Mouse (Mus musculus) hindbrain, embryonic 10.5 days (tissue): ENCODE results near the gene Ptpn6. TPM values are rescaled to one million over a fixed set of nuclear protein-coding genes. Genes with fewer than 3 reads are reported as not detected.
"Not testable (repeated sequence)": the region's sequence is repeated elsewhere in the genome, so short reads cannot be mapped to it uniquely, and the experiment has no call there.

Experiments used
- DNase-seq: peaks from one replicate; pipeline ENCODE4 v3.0.0-alpha.2; 2017; ENCODE audit warnings: low spot score
- H3K27ac ChIP-seq: fragments of 300-500 bp; sonication (generic); 2 replicates; pipeline ENCODE4 v1.5.1; 2016; ENCODE audit warnings: mild to moderate bottlenecking, moderate library complexity
- H3K27me3 ChIP-seq: fragments of 300-500 bp; sonication (generic); 2 replicates; pipeline ENCODE4 v1.6.1; 2016; ENCODE audit warnings: mild to moderate bottlenecking; ENCODE audit not compliant: poor library complexity, insufficient read depth, severe bottlenecking
- H3K36me3 ChIP-seq: fragments of 300-500 bp; sonication (generic); 2 replicates; pipeline ENCODE4 v1.6.1; 2016; ENCODE audit warnings: mild to moderate bottlenecking, moderate library complexity
- H3K4me1 ChIP-seq: fragments of 300-500 bp; sonication (generic); replicated peaks from 2 replicates; pipeline ENCODE4 v1.6.1; 2016; ENCODE audit warnings: mild to moderate bottlenecking
- H3K4me3 ChIP-seq: fragments of 300-500 bp; sonication (generic); 2 replicates; pipeline ENCODE4 v1.5.1; 2016; ENCODE audit warnings: mild to moderate bottlenecking, moderate library complexity
- H3K9me3 ChIP-seq: fragments of 300-500 bp; sonication (generic); 2 replicates; pipeline ENCODE4 v1.6.1; 2016; ENCODE audit warnings: mild to moderate bottlenecking, moderate library complexity
- WGBS: fragments of 180-500 bp; shearing (Covaris S2); methylation state at CpG from one replicate; pipeline ENCODE4 v1.1.7; 2016; 5-methylcytosine and 5-hydroxymethylcytosine counted together
- polyA plus RNA-seq: library from polyadenylated mRNA; unstranded; fragments of >200 nt; fragmentation: Nextera tagmentation; extraction: Ambion mirVana; gene quantifications from 2 replicates; pipeline ENCODE4 v1.2.1, GENCODE M21; 2016

The Ptpn6 gene
- polyA plus RNA-seq, 1 experiment from 2014 or later = 8.2 TPM

DNA sequence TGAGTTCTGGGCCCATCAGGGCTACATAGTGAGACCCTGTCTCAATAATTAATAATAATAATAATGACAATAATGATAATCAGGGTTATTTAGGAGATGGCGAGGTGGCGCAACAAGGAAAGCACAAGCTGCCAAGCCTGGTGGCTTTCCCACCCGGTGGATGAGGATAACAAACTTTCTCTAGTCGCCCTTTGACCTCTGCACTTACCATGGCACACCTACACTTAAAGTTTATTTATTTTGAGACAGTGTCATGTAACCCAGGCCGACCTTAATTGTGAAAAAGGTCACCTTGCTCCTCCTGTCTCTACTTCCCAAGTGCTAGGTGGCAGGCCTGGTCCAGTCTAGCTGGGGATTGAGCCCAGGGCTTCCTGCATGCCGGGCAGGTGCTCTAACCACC is 39.8 kb downstream of the Ptpn6 start:
- Histone ChIP-seq H3K27me3 (no peaks in the 10 kb centered on the region), H3K27ac (no peak overlapping the region), H3K9me3 (no peaks in the 10 kb centered on the region), H3K4me1 (peaks cover 15% of the 10 kb centered on the region), H3K4me3 (no peak overlapping the region), H3K36me3 (peaks cover 64% of the 10 kb centered on the region)
- no peak for DNase-seq
- WGBS = 83% methylated on average over 6 of the region's 6 CpGs

- H3K36me3 ChIP-seq = peaks cover 42% of the 10 kb centered on the region
- no peak for DNase-seq
- peaks cover 15% of the 10 kb centered on the region for H3K4me1 ChIP-seq
- H3K27me3 ChIP-seq = no peaks in the 10 kb centered on the region
- H3K9me3 ChIP-seq = no peaks in the 10 kb centered on the region
- no peak overlapping the region for H3K4me3 ChIP-seq
- H3K27ac ChIP-seq = no peak overlapping the region
- 92% methylated on average over 7 of the region's 7 CpGs for WGBS
These were observed 41.9 kb downstream of the Ptpn6 start for GRCm38 (mm10) chr6:124696441-124697150.

DNA sequence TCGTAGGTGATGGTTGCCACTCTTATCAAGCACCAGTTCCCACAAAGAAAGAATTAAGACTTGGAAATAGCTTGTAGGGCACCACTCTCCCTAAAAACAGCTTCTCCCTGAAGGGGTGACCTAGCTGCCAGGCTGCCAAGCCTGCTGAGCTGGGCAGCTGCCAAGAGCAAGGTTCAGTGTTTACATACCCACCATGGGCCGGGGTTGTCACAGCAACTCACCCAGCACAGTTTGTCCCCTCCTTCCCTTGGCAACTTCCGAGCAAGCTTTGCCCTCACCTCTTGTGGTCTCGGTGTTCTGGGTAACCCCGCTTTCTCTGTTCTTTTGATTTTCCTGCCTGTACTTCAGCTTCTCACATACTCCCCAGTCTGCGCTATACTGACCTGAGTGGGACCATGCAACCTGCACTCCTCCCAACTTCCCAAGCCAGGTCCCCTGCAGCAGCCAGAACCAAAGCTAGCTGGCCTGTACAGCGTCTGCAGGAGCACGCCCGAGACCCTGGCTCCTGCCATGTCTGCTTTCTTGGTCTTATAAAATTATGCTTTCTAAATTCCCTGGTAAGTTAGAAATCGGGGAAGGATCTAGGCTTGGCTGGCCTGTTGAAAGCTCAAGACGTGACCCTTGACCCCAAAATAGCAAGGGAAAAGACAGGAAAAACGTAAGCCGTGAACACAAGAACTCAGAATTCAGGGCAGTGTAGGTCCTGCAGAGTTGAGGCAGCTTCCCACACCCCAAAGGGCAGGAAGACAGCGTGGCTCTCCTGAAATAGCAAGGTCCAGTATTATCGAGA is 44.2 kb downstream of the Ptpn6 start:
- Histone ChIP-seq H3K27ac (no peak overlapping the region; the same call in 1 of the 2 replicates), H3K27me3 (no peaks in the 10 kb centered on the region), H3K4me3 (no peak overlapping the region), H3K9me3 (no peaks in the 10 kb centered on the region), H3K36me3 (peaks cover 20% of the 10 kb centered on the region), H3K4me1 (peaks cover 15% of the 10 kb centered on the region)
- no peak for DNase-seq
- 79% methylated on average over 15 of the region's 15 CpGs for WGBS

DNA sequence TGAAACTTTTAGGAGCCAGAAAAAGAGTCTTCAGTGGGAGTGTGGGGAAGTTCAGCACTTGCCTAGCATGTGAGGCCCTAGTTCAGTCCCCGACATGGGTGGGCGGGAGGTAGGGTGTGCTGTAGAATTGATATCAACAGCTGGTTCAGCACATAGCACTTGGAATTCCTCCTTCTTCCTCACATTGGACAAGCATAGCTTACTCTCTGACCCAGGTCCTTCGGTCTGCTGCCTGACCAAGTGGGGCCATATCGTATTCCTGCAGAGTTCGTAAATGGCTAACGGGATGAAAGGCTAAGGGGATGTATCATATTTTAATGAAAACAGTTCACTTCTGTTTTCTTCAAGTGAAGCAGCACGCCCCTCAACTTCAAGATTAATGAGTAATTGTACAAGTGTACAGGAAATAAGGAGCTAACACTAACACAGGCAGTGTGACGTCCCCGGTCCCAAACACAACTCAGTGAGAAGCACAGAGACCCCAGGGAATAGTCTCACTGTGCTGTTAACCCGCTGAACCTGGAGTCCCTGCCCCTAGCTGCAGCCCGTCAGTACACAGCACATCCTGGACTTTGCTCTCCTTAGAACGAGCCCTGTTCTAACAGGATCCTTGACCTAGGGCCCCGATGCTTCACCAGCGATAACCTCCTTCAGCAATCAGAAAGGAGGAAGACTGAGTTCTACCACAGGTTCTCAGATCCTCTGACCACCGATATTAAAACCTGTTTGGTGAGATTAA is 45.1 kb downstream of the Ptpn6 start:
- H3K9me3 ChIP-seq = no peaks in the 10 kb centered on the region
- H3K4me3 ChIP-seq = no peak overlapping the region
- H3K27me3 ChIP-seq = no peaks in the 10 kb centered on the region
- 75% methylated on average over 15 of the region's 15 CpGs for WGBS
- peaks cover 10% of the 10 kb centered on the region for H3K36me3 ChIP-seq
- no peak overlapping the region for H3K27ac ChIP-seq
- H3K4me1 ChIP-seq = peaks cover 15% of the 10 kb centered on the region
- no peak for DNase-seq

GRCm38 (mm10) chr6:124690517-124690916 is 48.0 kb downstream of the Ptpn6 start:
- Histone ChIP-seq H3K9me3 (no peaks in the 10 kb centered on the region), H3K36me3 (peaks cover under 1% of the 10 kb centered on the region; the same call in 1 of the 2 replicates), H3K27me3 (no peaks in the 10 kb centered on the region), H3K4me1 (peaks cover 10% of the 10 kb centered on the region), H3K4me3 (no peak overlapping the region), H3K27ac (no peak overlapping the region)
- WGBS = 96% methylated on average over 3 of the region's 3 CpGs
- no peak for DNase-seq

DNA sequence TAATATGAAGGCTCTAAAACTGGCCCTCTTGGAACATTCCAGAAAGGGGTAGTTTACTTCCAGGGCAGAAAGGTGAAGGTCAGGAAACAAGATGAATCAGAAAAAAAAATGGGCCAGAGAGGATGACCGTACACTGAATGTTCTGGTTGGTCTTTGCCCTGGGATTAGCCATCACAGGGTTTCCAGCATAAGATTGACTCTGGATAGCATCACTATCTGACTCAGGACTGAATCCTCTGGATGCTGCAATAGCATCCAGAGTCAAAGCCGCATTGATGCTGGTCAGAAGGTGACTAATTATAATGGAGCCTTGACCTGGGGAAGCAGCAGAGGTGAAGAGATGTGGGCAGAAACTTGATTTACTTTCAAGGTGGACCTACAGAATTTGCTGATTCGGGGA is 49.5 kb downstream of the Ptpn6 start:
- no peak for DNase-seq
- Histone ChIP-seq H3K4me3 (no peak overlapping the region), H3K36me3 (no peaks in the 10 kb centered on the region), H3K27me3 (no peaks in the 10 kb centered on the region), H3K9me3 (no peaks in the 10 kb centered on the region), H3K27ac (no peak overlapping the region), H3K4me1 (peaks cover 2% of the 10 kb centered on the region)
- 93% methylated on average over 3 of the region's 3 CpGs for WGBS

DNA sequence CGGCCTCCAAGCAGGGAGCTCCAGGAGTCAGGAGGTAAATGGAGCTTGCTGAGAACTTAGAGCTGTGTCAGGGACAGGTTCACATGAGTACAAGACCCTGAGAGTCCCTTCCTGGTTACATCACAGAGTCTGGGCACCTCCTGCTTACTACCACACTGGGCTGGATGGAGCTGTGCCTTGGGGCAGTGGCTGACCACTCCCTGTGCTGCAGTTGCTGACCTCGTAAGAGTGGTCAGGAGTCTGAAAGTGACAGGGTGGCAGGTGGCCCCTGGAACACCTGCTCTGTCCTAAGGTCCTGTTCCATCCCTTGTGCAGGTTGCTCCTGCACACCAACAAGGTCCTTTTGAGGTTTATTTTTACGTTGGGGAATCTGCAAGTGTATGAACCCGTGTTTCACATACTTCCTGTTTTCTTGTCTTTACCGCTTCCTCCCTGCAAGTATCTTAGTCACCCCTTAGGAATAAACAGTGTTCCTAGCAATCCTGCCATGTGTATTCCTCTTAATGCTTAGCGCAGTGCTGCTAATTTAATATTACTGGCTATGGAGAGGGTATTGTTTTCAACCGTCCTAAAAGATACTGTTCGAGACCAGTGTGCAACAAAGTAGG is 50.3 kb downstream of the Ptpn6 start:
- Histone ChIP-seq H3K36me3 (no peaks in the 10 kb centered on the region), H3K27ac (no peak overlapping the region), H3K9me3 (no peaks in the 10 kb centered on the region), H3K4me1 (no peaks in the 10 kb centered on the region), H3K4me3 (no peak overlapping the region), H3K27me3 (no peaks in the 10 kb centered on the region)
- 90% methylated on average over 8 of the region's 8 CpGs for WGBS
- DNase-seq = no peak

DNA sequence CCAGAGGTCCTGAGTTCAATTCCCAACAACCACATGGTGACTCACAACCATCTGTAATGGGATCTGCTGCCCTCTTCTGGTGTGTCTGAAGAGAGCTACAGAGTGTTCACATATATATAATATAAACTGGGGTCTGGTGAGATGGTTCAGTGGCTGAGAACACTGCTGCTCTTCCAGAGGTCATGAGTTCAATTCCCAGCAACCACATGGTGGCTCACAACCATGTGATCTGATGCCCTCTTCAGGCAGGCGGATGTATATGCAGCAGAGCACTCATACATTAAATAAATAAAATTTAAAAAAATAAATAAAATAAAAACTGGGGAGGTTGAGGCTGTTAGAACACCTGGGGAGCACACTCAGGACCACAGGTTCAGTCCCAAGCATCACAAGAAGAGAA is 51.9 kb downstream of the Ptpn6 start:
- not testable (repeated sequence) for DNase-seq, H3K36me3 ChIP-seq, H3K4me1 ChIP-seq, H3K4me3 ChIP-seq, H3K27me3 ChIP-seq, H3K9me3 ChIP-seq, H3K27ac ChIP-seq
- WGBS = 74% methylated on average over 1 of the region's 1 CpGs

DNA sequence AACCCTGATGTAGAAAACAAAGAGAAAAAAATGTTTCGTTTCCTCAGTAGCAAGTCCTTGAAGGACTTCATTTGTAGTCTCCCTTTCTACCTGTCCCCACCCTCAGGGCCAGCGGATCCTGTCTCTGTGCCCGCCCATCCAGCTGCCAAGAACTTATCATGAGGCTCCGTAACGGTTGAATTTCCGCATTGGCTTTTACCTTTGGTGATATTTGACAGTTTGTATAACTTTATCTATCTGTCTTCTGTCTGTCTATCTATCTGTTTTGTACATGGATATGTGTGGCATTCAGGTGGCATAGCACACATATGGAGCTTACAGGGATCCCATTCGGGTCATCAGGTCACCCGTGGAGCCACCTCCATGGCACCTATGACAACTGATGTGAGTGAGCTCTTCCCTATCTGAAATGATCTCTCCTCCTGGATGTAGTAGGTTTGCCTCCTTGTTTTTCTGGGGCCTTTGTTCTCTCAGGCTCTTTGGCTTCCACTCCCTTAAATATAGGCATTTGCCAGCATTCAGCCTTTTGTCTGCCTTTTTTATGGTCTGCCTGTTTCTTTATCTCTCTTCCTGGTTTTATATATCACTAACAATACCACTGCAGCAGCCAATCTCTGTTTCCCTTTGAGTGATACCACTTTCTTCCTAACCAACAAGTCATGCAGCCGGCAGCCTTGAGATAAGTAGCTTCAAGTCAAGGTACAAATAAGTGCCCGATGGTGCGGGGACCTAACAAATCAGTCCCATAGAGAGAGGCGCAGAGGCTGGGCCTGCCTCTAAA is 52.7 kb downstream of the Ptpn6 start:
- H3K27ac ChIP-seq = no peak overlapping the region
- no peak overlapping the region for H3K4me3 ChIP-seq
- WGBS = 90% methylated on average over 12 of the region's 12 CpGs
- no peak for DNase-seq
- no peaks in the 10 kb centered on the region for H3K4me1 ChIP-seq
- no peaks in the 10 kb centered on the region for H3K27me3 ChIP-seq
- H3K9me3 ChIP-seq = no peaks in the 10 kb centered on the region
- H3K36me3 ChIP-seq = no peaks in the 10 kb centered on the region

DNA sequence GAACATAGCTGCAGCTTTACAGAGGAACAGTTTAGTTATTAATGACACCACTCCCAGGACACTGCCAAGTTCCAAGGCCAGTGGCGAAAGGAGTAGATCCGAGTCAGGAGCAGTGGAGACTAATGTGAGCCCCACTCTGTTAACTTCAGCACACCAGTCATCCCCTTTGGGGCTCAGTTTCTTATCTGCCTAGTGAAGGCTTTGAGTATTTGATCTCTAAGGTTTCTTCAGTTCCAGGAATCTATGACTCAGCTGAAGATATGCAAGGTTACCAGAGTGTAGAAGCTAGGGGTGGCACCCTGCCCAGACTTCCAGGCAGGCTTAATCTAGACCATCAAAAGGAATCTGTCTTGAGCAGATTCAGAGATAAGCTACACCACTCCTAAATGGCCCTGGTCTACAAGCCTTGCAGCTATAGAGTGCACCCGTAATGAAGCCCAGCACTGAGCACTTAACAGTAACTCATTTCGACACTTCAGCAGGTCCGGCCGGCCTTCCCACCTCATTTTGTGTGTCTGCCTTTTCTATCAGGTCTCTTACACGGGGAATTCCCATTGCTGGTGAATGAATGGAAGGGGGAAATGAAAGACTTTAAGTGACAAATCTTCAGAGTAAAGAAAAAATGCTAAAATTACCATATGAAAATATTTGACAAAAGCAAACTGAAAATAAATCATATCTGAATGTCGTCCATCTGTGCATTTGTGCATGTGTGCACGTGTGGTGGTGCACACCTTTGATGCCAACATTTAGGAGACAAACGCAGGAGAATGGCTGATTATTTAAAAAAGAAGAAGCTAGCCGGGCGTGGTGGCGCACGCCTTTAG is 54.7 kb downstream of the Ptpn6 start:
- no peak overlapping the region for H3K4me3 ChIP-seq
- no peak for DNase-seq
- H3K4me1 ChIP-seq = no peaks in the 10 kb centered on the region
- H3K9me3 ChIP-seq = no peaks in the 10 kb centered on the region
- H3K36me3 ChIP-seq = no peaks in the 10 kb centered on the region
- no peaks in the 10 kb centered on the region for H3K27me3 ChIP-seq
- H3K27ac ChIP-seq = no peak overlapping the region
- 92% methylated on average over 14 of the region's 14 CpGs for WGBS

- not testable (repeated sequence) for H3K27me3 ChIP-seq
These were observed 56.2 kb downstream of the Ptpn6 start for GRCm38 (mm10) chr6:124682291-124682690.

More at GRCm38 (mm10) chr6:124682291-124682690, 56.2 kb downstream of the Ptpn6 start:
- not testable (repeated sequence) for H3K9me3 ChIP-seq, H3K36me3 ChIP-seq, H3K4me3 ChIP-seq, DNase-seq, H3K4me1 ChIP-seq, H3K27ac ChIP-seq
- 76% methylated on average over 6 of the region's 6 CpGs for WGBS
